Mouse (Mus musculus): ENCODE measurements around the gene Pdlim4.

Gene Pdlim4

DNA sequence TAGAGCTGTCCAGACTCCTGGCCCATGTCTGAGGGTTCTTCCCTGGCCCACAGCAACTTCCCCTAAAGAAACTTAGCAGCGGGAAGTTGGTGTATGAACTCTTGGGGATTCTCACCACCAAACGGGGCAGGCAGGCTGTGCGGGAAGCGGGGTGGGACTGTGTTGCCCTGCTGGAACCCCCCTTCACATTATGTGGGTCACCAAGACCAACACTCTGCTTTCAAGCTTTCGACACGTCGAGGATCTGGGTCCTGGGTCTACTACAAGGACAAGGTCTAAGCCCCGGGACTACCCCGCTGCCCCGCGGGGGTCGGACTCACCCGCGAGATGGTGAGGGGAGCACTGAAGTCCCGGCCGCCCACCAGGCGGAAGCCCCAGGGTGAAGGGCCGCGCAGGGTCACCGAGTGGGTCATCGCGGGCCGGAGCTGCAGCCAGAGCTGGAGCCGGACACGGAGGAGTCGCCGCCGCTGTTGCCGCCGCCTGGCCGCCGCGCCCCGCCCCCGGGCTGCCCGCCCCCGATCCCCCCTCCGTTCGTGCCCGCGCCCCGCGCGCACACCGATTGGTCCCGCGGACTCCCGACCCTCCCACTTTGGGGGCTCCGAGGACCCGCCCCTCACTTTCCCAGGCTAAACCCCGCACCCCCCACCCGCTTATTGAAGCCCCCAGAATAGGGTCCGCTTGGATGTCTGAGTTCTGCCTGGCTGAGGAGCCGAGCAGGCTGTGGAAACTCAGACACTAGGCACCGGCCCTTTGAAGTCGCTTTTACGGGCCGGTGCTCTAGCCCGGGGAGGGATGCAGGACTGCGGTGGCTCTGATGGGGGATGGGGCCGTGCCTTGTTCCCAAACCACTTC, at the start of gene Pdlim4:
Pdlim4 (minus strand) TSS at position 495 of the 852 bp plus-strand sequence.
- no peak for DNase-seq

DNA sequence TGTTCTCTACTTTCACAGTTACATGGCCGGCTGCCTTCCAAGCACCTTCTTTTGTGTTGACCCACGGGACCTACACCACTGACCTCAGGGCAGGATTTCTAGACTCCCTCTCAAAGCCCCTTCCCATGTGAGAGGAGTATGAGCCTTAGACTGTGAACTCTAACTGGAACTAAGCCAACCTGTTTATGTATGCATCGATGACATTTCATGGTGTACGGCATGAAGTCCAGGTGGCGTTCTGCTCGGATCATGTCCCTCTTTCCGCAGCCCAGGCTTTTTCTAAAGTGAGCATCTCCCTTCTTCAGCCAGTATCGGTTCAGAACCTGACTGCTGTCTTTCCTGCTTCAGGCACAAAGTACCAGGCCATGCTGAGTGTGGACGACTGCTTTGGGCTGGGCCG, 48.3 kb upstream of the Pdlim4 start:
- DNase-seq = no peak

DNA sequence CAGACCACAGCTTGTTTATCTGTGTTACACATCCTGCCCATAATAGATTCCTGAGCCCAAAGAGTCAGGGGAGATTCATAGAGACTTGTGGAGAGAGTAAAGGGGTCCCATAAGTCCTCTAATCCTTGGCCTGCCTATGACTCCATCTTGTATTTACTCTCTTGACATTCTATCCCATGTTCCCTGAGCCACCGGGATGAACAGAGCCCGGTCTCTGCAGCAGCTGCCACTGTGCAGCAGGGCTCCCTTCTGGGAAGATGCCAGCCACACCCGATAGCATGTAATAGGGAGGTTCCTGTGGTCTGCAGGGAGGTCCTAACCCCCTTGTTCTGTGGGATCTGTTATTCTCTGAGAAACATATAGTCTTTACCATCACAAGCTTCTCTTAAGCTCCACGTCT, 47.6 kb upstream of the Pdlim4 start:
- no peak for DNase-seq

DNA sequence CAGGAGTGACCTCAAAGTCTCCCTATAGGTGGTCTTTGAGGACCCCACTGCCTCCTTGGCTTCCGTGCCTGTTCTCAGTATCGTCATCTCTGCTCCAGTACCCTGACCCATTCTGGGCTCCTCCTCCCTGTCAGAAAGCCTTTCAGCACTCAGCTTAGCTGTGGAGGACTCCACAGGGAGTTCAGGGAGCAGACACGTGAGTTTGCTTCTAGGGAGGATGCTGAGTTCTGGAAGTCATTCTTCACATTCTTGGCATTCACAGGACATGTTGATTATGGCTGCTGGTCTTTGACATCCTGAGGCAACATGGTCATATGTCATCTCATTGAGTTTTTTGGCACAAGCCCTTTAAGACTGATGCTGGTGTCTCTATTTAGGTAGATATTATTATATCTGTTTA, 47.1 kb upstream of the Pdlim4 start:
- DNase-seq = no peak

GRCm38 (mm10) chr11:54115301-54115700, 46.5 kb upstream of the Pdlim4 start:
- no peak for DNase-seq

GRCm38 (mm10) chr11:54114746-54115145, 45.9 kb upstream of the Pdlim4 start:
- DNase-seq = no peak

DNA sequence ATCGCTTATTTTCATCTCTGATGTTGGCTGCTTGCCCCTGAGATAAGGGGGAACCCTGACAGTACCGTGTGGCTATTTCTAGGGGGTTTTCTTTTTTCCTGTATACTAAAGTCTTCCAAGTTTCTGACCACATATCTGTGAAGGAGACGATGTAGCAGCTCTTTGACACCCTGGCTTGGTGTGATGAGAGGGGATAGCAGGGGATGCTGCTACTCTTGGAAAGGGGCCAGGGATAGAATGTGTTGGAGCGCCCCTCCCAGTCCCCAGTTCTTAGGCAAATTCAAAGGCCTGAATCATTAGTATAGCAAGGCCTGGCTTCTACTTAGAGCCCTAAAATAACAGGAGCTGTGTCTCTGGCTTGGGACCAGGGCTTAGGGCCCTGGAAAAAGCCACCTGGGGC, 44.5 kb upstream of the Pdlim4 start:
- DNase-seq = no peak

DNA sequence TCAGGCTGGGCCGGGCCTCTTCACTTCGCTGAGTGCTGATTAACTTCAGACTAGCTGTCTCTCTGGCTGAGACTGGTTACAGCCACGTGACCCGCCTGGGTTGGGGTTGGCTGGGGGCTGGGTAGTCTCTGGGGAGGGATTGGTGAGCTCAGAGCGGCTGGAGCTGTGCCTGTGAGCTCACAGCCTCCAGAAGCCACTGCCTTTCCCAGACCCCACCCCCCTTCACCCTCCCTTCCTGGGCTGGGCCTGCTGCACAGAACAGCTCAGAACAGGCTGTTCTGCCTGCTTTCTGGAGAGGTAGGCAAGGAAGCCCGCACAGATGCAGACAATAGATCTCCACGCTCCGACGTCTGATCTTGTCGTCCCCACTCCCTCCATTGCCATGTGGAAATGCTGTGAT, 44.1 kb upstream of the Pdlim4 start:
- peak; percentile 45 for DNase-seq

- DNase-seq = peak; percentile 83
These were observed 43.3 kb upstream of the Pdlim4 start for GRCm38 (mm10) chr11:54111976-54112741.

- DNase-seq = no peak
These were observed 42.5 kb upstream of the Pdlim4 start for GRCm38 (mm10) chr11:54111291-54111690.

GRCm38 (mm10) chr11:54108894-54109293, 40.1 kb upstream of the Pdlim4 start:
- DNase-seq = no peak

DNA sequence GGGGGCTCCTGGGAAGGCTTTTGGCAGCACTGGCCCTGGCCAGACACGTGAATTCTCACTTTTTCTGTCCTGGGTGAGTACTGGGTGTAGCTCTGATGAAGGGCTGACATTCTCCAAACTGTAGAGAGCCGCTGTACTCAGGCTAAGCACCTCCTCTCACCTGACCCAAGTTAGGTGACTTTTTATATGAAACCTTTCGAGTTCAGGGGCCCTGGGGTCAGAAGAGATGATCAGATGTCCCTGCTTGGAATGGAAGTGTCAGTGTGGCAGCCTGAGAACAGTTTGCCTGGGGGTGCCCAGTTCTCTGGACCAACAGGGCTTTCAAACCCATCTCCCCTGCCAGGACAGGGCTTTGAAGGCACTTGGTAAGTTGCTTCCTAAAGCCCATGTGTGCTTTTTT, 39.3 kb upstream of the Pdlim4 start:
- no peak for DNase-seq

- peak; percentile 47 for DNase-seq
These were observed 38.4 kb upstream of the Pdlim4 start for GRCm38 (mm10) chr11:54107239-54107638.

DNA sequence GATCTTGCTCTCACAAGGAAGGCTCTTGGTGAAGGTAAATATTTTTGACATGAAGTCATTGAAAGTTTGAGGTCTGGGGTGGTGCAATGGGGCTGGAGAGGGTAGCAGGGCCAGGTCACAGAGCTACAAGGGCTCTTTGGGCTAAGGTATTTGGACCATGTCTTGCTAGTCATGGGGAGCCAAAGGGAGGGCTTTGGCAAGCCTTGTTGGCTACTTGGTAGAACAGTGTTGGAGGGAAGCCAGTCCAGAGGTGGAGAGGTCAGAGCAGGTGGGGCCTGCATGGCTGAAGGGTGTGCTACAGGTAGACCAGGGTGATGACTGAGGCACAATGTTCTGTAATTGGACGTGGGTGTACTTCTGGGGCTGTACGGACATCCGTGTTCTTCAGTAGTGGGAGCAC, 37.9 kb upstream of the Pdlim4 start:
- no peak for DNase-seq

DNA sequence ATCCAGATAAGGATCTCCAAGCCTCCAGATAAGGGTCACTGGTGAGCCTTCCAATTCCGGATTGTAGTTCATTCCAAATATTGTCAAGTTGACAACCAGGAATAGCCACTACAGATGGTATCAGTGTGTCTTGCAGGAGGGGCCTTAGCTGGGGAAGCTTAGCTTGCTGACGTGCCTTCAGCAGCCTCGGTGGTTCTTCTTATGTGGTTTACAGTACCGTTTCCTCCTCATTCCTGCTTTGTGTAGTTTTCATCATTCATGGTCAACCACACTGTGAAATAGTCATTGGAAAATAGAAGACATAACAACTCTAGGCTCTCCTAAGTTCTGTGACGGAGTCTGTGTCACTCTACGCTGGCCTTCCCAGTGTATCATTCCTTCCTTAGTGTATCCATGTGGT, 36.2 kb upstream of the Pdlim4 start:
- no peak for DNase-seq

DNA sequence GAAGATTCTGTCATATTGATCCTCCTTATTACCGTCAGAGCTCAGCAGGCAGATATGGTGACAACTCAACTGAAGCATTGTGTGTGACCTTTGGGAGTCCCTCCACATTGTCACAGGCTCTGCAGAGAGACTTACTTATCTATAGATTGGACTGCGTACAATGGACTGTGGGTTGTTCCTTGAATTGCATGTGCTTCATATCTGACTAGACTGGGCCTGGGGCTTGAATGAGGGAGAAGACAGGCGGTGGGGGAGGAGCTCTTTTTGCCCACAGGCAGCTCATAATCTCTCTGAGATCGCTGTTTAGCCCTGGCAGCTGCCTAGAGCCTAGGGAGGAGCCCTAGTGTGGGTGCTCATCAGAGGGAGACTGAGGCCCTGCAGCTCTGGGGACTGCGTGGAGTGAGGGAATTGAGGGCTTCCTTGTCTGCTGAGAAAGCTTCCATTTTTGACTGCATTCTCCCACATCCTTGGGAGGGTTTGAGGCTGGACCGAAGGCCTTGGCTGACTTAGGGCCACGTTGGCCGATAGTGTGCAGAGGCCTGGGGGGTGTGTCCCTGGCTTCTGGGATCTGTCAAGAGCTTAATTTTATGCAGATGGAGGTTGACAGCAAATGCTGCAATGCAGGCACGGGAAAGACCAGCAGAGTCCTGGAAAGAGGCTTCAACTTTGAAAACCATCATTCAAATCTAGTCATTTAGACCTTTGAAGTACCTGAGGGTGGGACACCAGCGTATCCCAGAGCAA, 34.1 kb upstream of the Pdlim4 start:
- no peak for DNase-seq

GRCm38 (mm10) chr11:54101701-54102100, 32.9 kb upstream of the Pdlim4 start:
- DNase-seq = no peak

DNA sequence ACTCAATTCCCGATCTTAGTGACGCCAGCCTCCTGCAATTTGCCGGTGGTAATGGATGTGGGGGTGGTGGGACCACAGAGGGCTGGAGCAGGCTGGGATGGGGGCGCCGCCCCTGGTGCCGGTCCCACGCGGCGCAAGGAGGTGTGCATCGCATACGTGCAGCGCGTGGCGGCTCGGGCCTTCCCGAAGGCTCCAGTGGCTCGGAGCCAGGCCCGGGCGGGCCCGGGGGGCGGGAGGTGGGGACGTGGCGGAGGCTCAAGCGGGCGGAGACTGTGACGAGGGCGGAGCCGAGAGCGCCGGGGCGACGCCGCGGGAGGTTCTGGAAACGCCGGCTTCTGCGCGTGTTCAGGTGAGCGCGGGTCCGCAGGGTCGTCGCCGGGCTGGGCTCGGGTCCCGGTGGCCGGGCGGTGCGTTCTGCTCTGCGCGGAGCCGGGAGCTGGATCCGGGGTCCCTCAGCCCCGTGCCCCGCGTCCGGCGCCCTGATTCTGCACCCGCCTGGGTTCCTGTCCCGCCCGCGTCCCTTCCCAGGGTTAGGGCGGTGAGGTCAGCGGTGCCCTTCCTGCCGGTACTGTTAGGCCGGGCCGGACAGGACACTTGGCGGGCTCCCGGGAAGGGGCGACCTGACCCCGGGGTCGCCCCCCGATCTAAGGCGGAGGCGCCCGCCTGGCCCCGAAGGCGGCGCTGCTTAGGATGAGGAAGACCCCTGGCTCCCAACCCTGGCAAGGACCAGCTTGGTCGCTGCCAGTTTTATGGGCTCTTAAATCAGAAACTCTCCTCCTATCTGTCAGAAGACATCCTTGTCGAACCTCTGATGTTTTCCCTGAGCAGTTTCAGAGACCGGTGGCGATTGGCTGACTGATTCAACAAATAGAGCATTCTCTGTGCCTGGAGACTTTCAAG, 32.1 kb upstream of the Pdlim4 start:
- DNase-seq = peak; percentile 45

- DNase-seq = no peak
These were observed 31.4 kb upstream of the Pdlim4 start, which contains the start of gene P4ha2 for GRCm38 (mm10) chr11:54100045-54100691. TSS of gene P4ha2 (plus strand) at chr11:54100095.

GRCm38 (mm10) chr11:54093000-54093399, 24.2 kb upstream of the Pdlim4 start:
- DNase-seq = peak; percentile 52

DNA sequence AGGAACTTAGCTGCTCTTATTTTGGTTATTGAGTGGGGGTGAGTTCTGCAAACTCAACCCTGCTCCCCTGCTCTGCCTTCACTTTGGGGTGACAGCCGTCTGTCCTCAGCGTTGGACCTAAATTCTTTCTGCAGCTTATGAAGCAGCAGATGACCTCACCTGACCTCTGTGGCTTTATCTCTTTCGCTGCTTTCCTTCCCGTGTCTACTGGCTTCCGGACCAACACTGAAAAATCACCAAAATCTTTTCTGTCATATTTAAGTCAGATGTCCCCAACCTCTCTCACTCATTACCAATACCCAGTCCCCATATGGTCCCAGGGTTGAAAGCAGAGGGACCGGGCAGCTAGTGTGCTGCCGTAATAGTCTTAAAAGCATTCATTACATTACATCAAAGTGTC, 23.4 kb upstream of the Pdlim4 start:
- no peak for DNase-seq

GRCm38 (mm10) chr11:54091726-54092125, 22.9 kb upstream of the Pdlim4 start:
- no peak for DNase-seq

Data from cerebellum, adult 11 months (tissue).